Mouse (Mus musculus): ENCODE measurements at regions not wholly inside any gene's neighbourhood (a gene's known extent, or its start where the extent isn't known, plus 50 kb on each side); places are given as distances from the start of the nearest gene placed in this dataset.
A peak's percentile ranks its signal among the peaks of the same experiment; 100 is the strongest.

GRCm38 (mm10) chr10:8072463-8072862 lies 116.4 kb upstream of the Tab2 start:
- DNase-seq (ENCODE audit: low read depth, low spot score), result no peak

GRCm38 (mm10) chr10:8071858-8072257 lies 115.8 kb upstream of the Tab2 start:
- DNase-seq (ENCODE audit: low read depth, low spot score), result no peak

- no peak for DNase-seq (ENCODE audit: low read depth, low spot score)
These were observed 114.4 kb upstream of the Tab2 start for GRCm38 (mm10) chr10:8070472-8070871.

- DNase-seq (ENCODE audit: low read depth, low spot score), result no peak
These were observed 110.9 kb upstream of the Tab2 start for GRCm38 (mm10) chr10:8066926-8067325.

- no peak for DNase-seq (ENCODE audit: low read depth, low spot score)
These were observed 109.7 kb upstream of the Tab2 start for GRCm38 (mm10) chr10:8065746-8066145.

GRCm38 (mm10) chr10:8064281-8064680 lies 108.3 kb upstream of the Tab2 start:
- DNase-seq (ENCODE audit: low read depth, low spot score), result no peak

GRCm38 (mm10) chr10:8063458-8064090 lies 107.5 kb upstream of the Tab2 start:
- DNase-seq (ENCODE audit: low read depth, low spot score), result no peak

- no peak for DNase-seq (ENCODE audit: low read depth, low spot score)
These were observed 105.0 kb upstream of the Tab2 start for GRCm38 (mm10) chr10:8060987-8061386.

GRCm38 (mm10) chr10:8059769-8060168 lies 103.7 kb upstream of the Tab2 start:
- no peak for DNase-seq (ENCODE audit: low read depth, low spot score)

GRCm38 (mm10) chr10:8057855-8058254 lies 101.8 kb upstream of the Tab2 start:
- DNase-seq (ENCODE audit: low read depth, low spot score), result no peak

- no peak for DNase-seq (ENCODE audit: low read depth, low spot score)
These were observed 99.3 kb upstream of the Tab2 start for GRCm38 (mm10) chr10:8055293-8055692.

- no peak for DNase-seq (ENCODE audit: low read depth, low spot score)
These were observed 87.6 kb upstream of the Tab2 start for GRCm38 (mm10) chr10:8043416-8044163.

- DNase-seq (ENCODE audit: low read depth, low spot score), result no peak
These were observed 86.3 kb upstream of the Tab2 start for GRCm38 (mm10) chr10:8042306-8042705.

GRCm38 (mm10) chr10:8041790-8042189 lies 85.8 kb upstream of the Tab2 start:
- DNase-seq (ENCODE audit: low read depth, low spot score), result no peak

GRCm38 (mm10) chr10:8037986-8038631 lies 82.1 kb upstream of the Tab2 start:
- no peak for DNase-seq (ENCODE audit: low read depth, low spot score)

GRCm38 (mm10) chr10:8036293-8036692 lies 80.3 kb upstream of the Tab2 start:
- no peak for DNase-seq (ENCODE audit: low read depth, low spot score)

GRCm38 (mm10) chr10:8035310-8035709 lies 79.3 kb upstream of the Tab2 start:
- no peak for DNase-seq (ENCODE audit: low read depth, low spot score)

GRCm38 (mm10) chr10:8032203-8032602 lies 76.2 kb upstream of the Tab2 start:
- DNase-seq (ENCODE audit: low read depth, low spot score), result no peak

GRCm38 (mm10) chr10:8028840-8029239 lies 72.8 kb upstream of the Tab2 start:
- peak; percentile 16 for DNase-seq (ENCODE audit: low read depth, low spot score)

GRCm38 (mm10) chr10:8027023-8027422 lies 71.0 kb upstream of the Tab2 start:
- no peak for DNase-seq (ENCODE audit: low read depth, low spot score)

GRCm38 (mm10) chr10:8023741-8024140 lies 67.7 kb upstream of the Tab2 start:
- DNase-seq (ENCODE audit: low read depth, low spot score), result no peak

GRCm38 (mm10) chr10:8021971-8022370 lies 65.9 kb upstream of the Tab2 start:
- no peak for DNase-seq (ENCODE audit: low read depth, low spot score)
